Mouse (Mus musculus) yolk sac, embryonic 10.5 days (tissue): ENCODE measurements around the gene Cmya5.

ENCODE experiments used
- DNase-seq: peaks from one replicate; pipeline ENCODE4 v3.0.0-alpha.2; 2017; ENCODE audit warnings: low spot score

Cmya5 gene

DNA sequence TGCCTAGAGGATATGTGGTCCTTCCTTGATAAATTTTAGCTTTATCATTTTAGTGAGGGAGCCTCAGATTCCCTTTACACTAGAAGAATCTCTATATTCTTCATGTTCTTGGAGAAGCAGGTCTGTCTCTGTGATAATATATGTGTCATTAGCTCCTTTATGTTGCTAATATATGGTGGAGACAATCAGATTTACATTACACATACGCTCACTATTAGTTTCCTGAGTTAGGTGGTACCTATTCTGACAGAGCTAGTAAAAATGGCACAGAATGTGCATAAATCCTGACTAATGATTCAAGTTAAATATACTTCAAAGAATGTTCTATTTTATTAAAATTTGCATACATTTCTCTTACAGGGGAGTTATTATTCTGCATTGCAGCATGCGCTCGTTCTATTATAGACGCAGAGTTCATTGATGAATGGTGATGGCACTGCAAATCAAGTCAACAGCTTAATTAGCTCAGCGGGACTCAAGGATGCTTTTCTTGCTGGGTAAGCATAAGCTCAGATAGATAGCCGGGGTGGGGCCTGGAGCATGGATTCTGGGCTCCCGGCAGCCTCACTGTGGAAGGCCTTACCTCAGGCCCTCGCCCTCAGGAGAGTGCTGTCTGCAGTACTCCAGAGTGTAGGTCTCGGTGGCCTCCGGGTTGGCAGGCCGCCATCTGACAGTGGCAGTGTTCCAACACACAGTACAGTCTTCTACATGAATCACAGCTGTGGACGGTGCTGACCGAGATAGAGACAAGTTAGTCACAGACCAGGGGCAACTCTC lies 81.5 kb downstream of the Cmya5 start:
- no peak for DNase-seq

DNA sequence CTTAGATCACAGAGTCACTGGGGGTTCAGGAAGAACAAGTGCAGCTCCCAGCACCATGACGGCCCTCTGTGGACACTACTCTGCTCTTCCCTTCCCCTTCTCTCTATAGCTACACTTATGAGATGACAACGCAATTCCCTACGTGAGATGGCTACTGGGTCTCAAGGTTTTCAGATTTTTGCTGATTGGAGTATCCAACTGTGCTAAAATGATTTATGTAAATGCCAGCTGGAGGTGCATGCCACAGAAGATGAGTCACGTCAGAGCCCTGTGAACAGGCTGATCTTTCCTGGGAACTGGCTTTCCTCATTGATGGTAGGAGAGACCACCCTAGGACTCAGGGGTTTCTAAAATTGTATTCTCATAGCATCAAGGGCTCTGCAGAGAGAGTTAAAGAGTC lies 83.2 kb downstream of the Cmya5 start:
- DNase-seq, result no peak

DNA sequence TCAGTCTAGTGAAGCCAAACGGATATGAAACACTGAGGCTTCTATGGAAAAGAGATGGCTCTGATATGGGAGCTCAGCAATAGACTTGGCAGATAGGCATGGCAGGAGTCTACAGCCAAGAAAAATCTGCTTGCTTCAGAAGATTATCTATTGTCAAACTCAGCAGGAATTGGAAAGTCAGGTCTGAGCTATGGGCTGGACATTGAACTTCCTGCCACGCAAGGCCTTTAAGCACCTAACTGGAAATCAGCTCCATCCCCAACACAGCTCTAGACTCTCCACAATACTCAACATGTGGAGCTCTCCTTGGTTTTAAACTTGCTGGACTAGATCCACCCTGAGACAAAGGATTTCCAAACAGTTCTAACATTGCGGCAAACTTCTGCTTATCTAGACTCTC lies 84.1 kb downstream of the Cmya5 start:
- no peak for DNase-seq

DNA sequence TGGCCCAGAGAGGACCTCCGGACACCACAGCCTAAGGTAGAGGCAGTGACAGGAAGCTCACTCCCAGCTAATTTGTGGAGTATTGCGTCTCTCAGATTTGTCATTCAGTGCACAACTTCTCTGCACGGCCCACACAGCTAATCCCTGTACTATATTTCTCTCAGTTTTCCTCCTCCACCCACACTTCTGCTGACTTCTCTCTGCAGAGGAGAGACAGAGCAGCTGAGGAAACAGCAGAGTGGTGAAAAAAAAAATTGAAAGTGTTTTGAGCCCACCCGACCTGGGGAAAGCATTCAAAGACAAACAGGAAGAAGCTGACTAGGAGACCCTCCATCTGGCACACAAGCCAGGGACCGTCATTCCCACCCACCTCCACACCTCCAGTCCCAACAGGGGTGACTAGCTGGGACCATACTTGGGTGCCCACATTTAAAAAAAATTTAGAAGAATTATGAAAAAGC lies 85.9 kb downstream of the Cmya5 start:
- no peak for DNase-seq

DNA sequence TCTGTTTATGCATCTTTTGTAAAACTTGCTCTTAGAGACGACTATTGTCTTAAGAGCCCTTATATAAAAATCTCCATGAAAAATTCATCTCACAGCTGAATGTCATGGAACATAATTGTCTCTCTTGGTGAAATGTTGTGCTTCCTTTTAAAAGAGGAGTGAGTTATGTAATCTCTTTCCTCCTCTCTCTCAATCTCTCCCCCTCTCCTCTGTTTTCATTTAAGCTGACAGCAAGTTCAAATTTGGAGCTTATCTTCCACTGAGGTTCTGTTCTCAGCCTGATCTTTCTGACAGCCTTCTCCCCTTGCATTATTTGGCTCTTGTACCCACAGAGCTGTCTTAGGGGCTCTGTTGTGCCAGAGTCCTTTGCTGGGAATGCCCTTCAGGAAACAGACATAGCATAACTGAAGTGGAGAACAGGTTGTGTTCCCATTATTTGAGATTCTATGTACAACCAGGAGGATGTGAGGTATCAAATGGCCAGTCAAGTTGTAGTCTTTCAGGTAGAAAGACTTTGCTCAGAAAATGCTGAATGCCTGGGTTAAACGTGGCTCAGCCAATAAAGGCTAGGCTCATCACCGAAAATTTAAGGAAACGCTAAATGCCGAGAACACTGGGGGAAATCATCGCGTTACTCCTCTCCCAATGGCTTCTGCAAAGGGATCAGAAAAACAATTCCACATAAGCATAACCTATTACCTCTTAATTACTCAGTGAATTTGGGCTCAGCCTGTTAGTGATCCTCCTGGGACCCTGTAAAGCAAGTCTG lies 86.8 kb downstream of the Cmya5 start:
- no peak for DNase-seq

DNA sequence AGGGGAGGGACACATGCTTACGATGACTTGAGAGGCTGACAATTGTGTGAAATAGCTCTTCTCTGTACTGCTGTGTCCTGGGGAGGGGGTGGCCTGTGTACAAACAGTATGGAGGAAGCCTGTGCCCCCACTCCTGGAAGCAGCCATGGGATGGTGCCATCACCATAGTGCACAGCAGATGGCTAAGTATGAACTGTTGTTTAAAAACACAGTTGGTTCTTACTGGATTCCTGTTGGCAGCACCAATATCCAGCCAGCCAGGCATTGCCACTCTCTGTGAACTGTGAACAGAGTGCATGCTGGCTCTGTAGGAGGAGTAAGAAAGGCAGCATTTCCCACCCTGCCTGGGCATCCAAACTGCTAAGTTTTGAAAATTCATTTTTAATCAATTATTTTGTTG lies 88.4 kb downstream of the Cmya5 start:
- DNase-seq, result no peak

DNA sequence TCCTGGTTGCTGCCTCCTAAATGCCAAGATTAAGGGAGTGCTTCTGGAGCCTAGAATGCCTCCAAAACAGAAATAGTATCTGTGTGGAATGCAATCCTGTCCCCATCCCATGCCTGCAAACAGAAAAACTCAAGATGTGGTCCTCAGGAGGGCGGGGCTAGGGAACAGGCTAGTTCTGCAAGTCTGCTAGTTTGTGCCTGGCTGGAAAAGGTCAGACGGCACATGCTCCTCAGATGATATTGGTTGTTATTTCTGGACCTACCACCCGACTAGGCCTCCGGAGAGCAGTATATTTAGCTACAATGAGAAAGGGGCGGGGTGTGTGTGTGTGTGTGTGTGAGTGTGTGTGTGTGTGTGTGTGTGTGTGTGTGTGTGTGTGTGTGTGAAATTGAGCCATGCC lies 93.0 kb downstream of the Cmya5 start:
- no peak for DNase-seq

DNA sequence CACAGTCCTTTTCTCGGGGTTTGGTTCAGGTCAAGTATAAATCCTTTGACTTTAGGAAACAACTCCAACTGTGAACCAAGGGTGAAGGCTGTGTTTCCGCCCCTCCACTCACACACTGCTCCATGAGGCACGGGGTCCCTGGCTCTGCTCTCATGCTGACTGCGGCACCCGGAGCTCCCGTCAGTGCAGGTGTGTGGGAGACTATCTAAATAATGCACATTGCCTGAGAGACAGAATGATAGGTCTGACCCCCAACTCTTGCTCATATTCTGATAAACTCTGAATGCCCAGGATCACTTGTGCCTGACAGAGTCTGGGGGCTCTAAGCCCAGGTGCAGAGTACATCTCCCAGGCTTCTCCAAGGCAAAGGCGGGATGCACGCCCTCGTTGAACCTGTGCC lies 103.5 kb downstream of the Cmya5 start:
- DNase-seq, result no peak

DNA sequence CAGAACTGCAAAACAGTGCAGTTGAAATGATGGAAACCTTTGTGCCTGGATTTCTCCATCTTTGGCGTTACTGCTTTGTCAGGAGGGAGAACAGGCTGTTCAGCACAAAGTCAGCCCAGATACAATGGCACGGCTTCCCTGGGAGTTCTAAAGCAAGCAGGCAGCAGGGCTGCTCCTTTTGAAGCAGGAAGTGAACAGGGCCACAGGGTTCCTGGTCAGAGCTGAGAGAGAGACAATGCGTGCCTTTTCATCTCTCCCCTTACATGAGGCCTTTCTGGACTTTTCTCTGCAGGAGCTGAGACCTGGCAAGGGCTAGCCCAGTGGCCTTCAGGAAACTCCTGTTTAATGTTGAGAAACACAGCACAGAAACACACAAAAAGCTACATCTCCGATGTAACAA lies 108.3 kb downstream of the Cmya5 start:
- no peak for DNase-seq

DNA sequence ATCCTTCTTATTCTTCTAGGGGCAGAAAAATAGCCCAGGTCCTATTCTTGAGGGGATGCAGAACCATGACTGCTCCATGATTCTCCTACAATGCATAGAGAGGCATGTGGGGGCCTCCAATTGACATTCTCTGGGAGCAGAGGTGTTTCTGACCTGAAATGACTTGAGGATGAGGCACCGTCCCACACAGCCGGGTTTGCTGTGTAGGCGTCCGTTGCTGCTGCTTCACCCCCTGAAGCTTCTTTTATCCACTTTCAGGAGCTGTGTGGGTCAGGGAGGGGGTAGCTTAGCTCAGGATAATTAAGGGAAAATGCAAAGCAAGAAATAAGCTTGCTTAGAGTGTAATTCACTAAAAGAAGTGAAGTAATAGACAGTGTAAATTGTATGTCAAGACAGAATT lies 115.2 kb downstream of the Cmya5 start:
- DNase-seq, result no peak

DNA sequence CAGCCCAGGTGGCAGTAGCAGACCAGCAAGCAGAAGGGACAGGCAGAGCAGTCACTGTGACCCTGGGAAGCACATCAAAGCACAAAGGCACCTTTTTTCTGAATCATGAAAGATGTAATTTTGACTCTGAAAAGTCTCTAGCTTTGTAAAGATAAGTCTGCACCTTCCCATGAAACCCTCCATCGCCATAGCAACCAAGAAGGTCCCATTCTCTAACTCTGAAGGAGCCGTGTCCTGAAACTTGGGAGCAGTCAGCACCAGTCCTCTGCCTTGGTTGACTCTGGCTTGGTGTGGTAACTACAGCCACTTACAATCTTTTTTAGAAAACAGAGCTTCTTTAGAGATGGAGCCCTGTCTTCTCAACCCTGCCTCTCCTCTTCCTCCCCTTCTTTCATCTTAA lies 119.7 kb downstream of the Cmya5 start:
- DNase-seq, result no peak

DNA sequence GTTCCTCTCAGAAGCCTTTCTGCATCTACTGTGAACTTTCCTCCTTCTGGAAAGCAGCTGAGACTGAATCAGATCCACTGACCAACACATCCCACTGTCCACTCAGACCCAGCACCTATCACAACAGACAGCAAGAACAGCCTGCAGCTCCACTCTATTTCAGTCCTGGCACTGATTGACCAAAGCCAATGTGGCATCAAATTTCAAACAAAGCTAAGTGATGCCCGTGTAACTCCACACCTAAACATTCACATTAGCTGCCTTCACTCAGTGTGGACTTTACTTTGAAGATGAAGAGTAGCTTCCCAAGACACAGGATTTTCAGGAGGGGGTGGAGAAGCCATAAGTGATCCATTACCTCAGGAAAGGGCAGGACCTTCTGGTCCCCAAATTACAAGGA lies 122.4 kb downstream of the Cmya5 start:
- DNase-seq, result no peak

DNA sequence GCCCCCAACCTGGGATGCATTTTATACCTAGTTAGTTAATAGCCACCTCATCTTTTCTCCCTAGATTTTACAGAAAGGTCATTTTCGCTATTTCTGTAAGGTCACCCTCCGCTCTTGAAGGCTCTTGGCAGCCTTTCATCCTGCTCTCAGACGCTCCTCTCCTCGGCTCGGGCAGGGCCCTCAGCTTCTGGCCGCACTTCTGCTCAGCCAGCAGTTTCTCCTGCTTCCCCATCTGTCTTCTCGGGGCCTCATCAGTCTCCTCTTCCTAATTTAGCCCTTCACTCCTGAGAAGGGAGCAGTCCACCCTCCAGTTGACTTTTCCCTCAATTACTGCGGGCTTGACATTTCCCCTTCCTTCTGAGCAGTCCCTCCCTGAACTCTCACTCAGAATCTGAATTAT lies 131.6 kb downstream of the Cmya5 start:
- no peak for DNase-seq

DNA sequence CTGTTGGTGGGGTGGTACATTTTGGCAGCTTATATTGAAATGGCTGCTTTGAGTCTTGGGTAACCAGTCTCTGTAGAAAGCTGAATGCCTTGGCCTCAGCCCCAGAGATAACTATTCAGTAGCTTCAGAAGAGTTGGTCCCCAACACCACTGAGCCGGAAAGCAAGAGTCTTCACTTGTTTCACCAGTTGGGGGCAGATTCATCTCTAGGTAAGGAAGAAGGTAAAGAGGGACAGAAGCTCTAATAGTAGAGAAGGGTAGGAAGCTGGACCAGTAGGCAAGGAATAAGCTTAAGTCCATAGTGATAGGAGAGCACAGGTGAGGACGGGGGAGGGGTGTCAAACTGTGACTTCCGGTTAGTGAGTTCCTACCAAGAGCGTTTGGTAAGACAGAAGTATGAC lies 133.2 kb downstream of the Cmya5 start:
- DNase-seq, result no peak

DNA sequence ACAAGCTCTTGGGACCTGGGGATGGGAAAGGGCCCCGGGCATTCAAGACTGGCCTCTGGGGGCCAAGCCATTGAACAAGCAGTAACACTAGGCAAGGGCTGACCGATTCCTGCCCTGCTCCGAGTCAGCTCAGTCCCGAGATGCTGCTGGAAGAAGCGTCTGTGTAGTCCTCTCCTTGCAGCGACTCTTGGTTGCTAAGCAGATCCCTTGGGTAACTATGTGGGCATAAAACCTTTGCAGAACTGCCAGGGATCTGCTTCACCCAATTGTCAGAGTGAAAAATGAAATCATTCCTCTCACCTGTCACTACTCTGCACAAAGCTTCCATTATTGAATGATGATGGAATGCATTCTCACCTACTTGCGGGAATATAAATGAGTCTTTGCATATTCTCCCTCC lies 134.0 kb downstream of the Cmya5 start:
- no peak for DNase-seq

DNA sequence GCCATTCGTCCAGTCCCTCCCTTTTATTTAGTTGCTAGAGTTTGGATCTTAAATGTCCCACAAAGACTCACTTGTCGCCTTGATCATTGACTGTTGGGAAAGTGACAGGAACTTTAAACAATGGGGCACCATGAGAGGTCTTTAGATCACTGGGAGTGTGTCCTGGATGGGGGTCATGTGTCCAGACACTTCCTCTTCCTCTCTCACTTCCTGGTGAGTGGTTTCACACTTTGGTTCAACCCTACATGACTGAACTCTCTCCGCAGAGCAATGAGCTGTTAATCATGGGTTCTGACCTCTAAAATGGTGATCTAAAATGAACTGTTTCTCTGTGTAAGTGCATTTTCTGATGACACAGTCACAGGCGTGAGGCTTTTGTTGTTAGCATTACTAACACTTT lies 137.4 kb downstream of the Cmya5 start:
- no peak for DNase-seq

DNA sequence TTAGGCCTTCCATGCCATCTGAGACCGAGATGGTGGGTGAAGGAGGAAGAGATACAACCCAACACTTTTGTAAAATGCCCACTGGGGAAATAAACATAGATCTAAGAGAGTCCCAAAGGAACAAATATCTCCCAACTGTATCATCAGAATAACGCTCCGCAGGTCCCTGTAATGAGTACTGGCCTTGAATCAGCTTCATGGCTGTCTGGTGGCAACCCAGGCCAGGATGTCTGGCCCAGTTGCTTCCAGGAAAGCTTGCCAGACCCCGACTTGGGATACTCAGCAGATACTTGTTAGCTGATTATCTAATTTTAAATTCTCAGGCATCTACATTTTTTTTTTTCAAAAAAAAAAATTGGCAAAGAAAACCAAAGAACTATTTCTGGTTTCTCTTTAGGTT lies 138.2 kb downstream of the Cmya5 start:
- DNase-seq, result no peak

DNA sequence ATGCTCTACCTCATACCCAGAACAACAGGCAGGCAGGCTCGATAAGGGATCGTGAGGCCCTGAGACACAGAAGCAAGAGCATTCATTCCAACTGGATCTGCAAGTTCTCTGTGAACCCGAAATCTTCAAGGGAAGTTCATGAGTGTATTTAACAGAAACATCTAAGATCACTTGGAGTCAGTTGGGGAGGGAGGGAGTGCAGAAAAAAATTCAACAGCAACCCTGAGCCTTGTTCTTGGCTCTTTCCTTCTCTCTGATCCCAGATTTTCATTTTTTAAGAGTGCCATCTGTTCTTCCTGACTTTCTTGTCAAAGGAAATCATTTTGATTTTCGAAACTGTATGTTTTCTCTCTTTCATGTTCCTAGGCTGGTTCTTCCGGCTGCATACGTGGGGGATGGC lies 140.5 kb downstream of the Cmya5 start:
- no peak for DNase-seq

DNA sequence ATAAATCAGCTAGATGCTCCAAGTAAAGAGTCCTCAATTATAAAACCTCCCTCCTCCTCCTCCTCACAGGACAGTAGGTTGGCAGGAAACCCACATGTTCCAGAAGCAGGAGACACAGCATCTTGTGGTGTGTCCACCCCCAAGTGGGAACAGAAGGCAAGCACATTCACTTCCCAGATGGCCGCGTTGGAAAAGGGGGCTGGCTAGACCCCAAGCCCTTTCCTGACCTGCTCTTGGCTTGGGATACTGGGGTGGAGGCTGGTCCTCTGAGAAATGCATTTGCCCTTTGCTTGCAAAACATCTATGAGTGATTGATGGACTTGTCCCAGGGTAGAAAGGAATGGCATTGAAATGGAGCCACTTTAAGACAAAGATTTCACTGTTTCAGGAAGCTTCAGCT lies 142.1 kb downstream of the Cmya5 start:
- DNase-seq, result no peak

DNA sequence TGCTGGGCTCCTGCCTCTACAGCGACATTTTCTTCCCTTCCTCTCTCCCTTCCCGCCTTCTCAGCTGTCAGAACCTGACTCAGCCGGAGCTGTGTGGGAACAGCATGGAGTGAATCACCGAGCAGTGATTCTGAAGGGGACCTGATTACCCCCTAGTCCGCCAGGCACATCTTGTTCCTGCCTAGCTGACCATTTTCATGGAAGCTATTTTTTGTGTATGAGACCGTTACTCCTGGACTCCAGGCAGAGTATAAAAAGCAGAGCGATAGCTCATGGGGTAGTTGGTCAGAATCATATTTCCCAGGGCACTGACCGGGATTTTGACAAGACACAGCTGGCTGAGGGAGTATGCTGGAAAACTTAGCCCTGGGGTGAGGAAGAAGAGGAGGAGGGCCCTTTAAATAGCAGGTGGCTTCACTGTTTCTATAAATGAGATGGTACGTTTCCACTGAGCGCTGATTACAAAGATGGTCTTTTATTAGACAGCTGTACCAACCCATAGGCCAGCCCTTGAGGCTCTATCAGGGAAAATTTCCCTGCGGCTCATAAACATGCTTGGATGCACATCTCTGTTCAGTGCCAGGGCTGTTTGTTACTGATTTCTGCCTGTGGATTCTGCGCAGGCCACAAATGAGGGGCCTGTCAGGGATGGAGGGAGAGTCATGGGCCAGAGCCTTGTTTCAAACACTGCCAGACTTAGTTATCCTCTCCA lies 143.7 kb downstream of the Cmya5 start:
- no peak for DNase-seq

DNA sequence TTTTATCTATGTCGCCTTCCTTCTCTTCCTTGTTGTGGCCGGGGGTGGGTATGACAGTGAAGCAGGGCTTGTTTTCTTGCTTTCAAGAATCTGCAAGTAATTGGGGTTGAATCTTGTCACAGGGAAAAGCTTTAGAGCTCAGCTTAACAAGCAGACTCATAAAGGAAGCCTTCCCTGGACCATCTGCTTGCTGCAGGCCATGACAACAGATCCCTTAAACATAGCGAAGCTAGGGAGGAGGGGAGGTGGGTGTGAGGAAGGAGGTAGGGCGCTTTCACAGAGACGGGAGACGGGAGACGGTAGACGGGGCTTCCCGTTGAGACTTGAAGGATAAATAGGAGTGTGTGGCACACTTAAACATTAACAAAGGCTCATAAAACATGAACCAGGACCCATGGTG lies 144.7 kb downstream of the Cmya5 start:
- no peak for DNase-seq

DNA sequence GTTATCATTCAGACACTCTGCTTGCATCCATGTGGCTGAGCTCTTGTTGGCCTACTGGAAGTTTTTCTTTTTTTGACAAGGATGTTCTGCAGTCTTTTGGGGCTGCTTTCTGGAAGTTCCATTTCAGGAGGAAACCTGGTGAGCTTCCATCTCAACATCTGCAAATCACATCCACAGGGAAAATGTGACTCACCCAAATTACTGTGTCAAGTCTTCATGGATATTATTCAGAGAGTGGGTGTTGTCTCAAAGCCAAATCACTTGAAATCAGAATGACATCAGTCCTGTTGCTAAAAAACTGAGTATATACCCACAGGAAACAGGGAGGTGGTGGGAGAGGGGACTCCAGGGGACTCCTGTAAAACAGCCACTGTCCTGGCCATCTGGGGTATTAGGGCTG lies 149.8 kb downstream of the Cmya5 start:
- no peak for DNase-seq

DNA sequence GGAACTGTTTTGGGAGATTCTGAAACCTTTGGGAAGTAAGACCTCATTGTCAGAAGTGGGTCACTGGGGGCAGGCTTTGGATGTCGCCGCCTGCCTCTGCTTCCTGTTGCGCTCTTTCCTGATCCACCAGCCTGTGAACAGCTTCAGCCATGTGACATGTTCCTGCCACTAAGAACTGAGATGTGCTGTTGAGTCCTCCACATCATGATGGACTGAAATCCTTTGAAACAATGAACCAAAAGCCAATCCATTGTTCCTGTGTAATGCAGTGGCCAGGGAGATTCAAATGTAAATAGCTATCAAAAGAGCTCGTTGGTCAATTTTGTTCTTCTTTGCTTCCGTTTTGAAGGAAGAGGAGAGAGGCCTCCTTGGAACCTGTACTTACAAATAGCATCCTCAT lies 151.7 kb downstream of the Cmya5 start:
- DNase-seq, result no peak
